Comparison of ENCODE assay signal across 8 mouse cellular contexts in the genomic region with DNA sequence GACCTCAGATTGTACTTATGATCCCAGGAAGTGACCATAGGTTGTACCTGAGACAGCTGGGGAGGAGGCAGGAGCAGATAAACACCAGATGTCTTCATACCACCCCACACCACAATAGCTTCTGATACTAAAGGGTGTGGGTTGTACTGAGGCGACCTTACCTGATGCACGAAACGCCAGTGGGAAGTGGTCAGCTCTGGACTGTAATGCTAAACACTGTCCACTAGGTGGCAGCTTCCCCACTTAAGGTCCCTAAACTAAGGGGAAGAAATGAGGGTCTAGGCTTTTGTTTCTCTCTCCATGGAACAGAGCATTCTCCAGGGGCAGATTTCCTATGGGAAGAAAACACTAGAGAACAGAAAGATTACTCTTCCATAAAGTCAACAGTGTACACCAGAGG. TPM values are rescaled to one million over a fixed set of nuclear protein-coding genes. Genes with fewer than 3 reads are reported as not detected.
DNase-seq lines count a peak whose midpoint lies in the region; TF ChIP-seq lines count a peak whose summit lies in the region.

No protein-coding gene starts in this region.

- no peaks in the 10 kb centered on the region for H3K4me1 ChIP-seq in heart, adult 2 months (ENCODE audit: control insufficient read depth, insufficient read depth, low read length)

- TF ChIP-seq EP300 in heart, adult 2 months (IDR thresholded peaks at IDR 0.05; ENCODE audit: insufficient read depth, low read depth, low read length): no peak

- H3K79me2 ChIP-seq in heart, adult 2 months (replicated peaks; ENCODE audit: control insufficient read depth, insufficient read depth, low read length): no peaks in the 10 kb centered on the region

- no peak overlapping the region for H3K4me3 ChIP-seq in heart, adult 2 months

- H3K9ac ChIP-seq in heart, adult 2 months (ENCODE audit: low read depth, low read length): no peak overlapping the region

- no peak overlapping the region for H3K27ac ChIP-seq in heart, adult 2 months

- DNase-seq in heart, adult 2 months: no peak
- DNase-seq in heart, postnatal 4 days: no peak
- DNase-seq in A20 (ENCODE audit: low read depth, low spot score) (peak; percentile 36), MN1 (ENCODE audit: low spot score) (no peak)
- peak; percentile 45 for DNase-seq in brain, adult 2 months (ENCODE audit: low read depth, low spot score)
- DNase-seq in lung, postnatal 14 days: peak; percentile 26
- DNase-seq in gastrocnemius, postnatal 14 days: no peak
- DNase-seq in left cerebral cortex, postnatal 14 days (ENCODE audit: low spot score in 2 of 2): no peak

- H3K27me3 ChIP-seq in heart, adult 2 months (ENCODE audit: control insufficient read depth, insufficient read depth, low read length): no peaks in the 10 kb centered on the region

- intact Hi-C loops in heart, adult 2 months (cut with DNase I): no loop called here
- intact Hi-C loops in gastrocnemius, postnatal 14 days (cut with DNase I; ENCODE audit: low total_unique reads): no loop called here
- intact Hi-C loops in left cerebral cortex, postnatal 14 days (cut with DNase I): no loop called here

- WGBS in heart, adult 2 months: 20% methylated on average over 3 of the region's 3 CpGs

- no peaks in the 10 kb centered on the region for H3K36me3 ChIP-seq in heart, adult 2 months (ENCODE audit: control insufficient read depth, insufficient read depth, low read length)

- TF ChIP-seq POLR2A in heart, adult 2 months (IDR thresholded peaks at IDR 0.05; ENCODE audit: insufficient read depth, low read depth, low read length): no peak

- TF ChIP-seq CTCF in heart, adult 2 months (IDR thresholded peaks at IDR 0.05): peak; percentile 87

RNA-seq across cellular contexts. Expression of a gene that starts 53.9 kb away (rescaled TPM):
- 10 to 100 TPM in 1 of 2 experiments, 1 to 10 TPM in 1; 9.3 to 10.7 TPM for total RNA-seq in heart, adult 2 months (2021)
- 5.5 and 7.0 TPM in 2 replicates for polyA plus RNA-seq in heart, adult 2 months (2012; rRNA removed)
- 10 to 100 TPM; 31.6 to 32.1 TPM for total RNA-seq in heart, postnatal 4 days (2021)
- total RNA-seq in gastrocnemius, postnatal 14 days (2021): 10 to 100 TPM in 1 of 2 experiments, 1 to 10 TPM in 1; 8.4 to 10.6 TPM
- total RNA-seq in left cerebral cortex, postnatal 14 days (2021): 10 to 100 TPM; 37.0 to 40.0 TPM

Comparison
In these comparisons a context has a peak if more than half of its experiments do, and no peak if none do; other contexts are left out.
1. DNase-seq: peak in A20 (single experiment), brain, adult 2 months (single experiment) and lung, postnatal 14 days (single experiment); none in heart, adult 2 months (0 of 2), heart, postnatal 4 days (single experiment), gastrocnemius, postnatal 14 days (single experiment), left cerebral cortex, postnatal 14 days (0 of 2) and MN1 (single experiment).